Mouse (Mus musculus): ENCODE data around the gene Polr2l. TPM values are rescaled to one million over a fixed set of nuclear protein-coding genes. Genes with fewer than 3 reads are reported as not detected.
A peak's percentile ranks its signal among the peaks of the same experiment; 100 is the strongest.

The Polr2l gene
- polyA plus RNA-seq, 1 experiment, result 70.9 TPM

DNA sequence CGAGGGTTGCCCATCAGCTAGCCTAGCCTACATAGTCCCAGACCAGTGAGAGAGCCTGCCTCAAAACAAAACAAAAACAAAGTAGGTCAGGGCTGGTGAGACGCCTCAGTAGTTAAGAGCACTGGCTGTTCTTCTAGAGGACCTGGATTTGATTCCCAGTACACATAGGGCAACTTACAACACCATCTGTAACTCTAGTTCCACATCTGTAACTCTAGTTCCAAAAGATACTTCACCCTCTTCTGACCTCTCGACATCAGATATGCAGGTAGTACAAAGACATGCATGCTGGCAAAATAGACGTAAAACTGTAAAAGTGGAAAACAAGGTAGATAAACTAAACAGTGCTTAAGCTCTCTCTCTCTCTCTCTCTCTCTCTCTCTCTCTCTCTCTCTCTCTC, 51.1 kb downstream of the Polr2l start:
- Histone ChIP-seq H3K4me3 (ENCODE audit: insufficient read depth, low read depth, low read length) (no peak overlapping the region), H3K27ac (ENCODE audit: insufficient read depth, low read depth, low read length) (no peak overlapping the region), H3K27me3 (replicated peaks; ENCODE audit: control insufficient read depth, insufficient read depth, low read length) (no peaks in the 10 kb centered on the region), H3K36me3 (ENCODE audit: control insufficient read depth, insufficient read depth, low read length) (no peaks in the 10 kb centered on the region), H3K4me1 (ENCODE audit: control insufficient read depth, insufficient read depth, low read length) (no peaks in the 10 kb centered on the region)
- no peak for TF ChIP-seq POLR2A (IDR thresholded peaks at IDR 0.05; ENCODE audit: low read depth, low read length)
- TF ChIP-seq CTCF (conservative IDR thresholded peaks at IDR 0.05; ENCODE audit: insufficient read depth, insufficient read length, low read depth, low read length), result no peak
- DNase-seq, result peak; percentile 33
- WGBS, result 57% methylated on average over 4 of the region's 4 CpGs

Other genes with a start within 250 kb of the Polr2l start
- 15.8 and 19.1 TPM in 2 replicates for gene Phrf1, start 246.3 kb downstream of the Polr2l start, polyA plus RNA-seq (2012; rRNA removed)
- gene Irf7, start 208.7 kb downstream of the Polr2l start, polyA plus RNA-seq (2012; rRNA removed), result 51.6 and 57.5 TPM in 2 replicates
- gene Cdhr5, start 198.3 kb downstream of the Polr2l start, polyA plus RNA-seq (2012; rRNA removed), result 129 and 145 TPM in 2 replicates
- gene Sct, start 196.0 kb downstream of the Polr2l start, polyA plus RNA-seq (2012; rRNA removed), result 2.0 and 2.7 TPM in 2 replicates
- 0.03 TPM in 1 of 2 replicates, not detected in the other for gene Drd4, start 183.1 kb downstream of the Polr2l start, polyA plus RNA-seq (2012; rRNA removed)
- gene Deaf1, start 147.4 kb downstream of the Polr2l start, polyA plus RNA-seq (2012; rRNA removed), result 25.4 and 26.8 TPM in 2 replicates
- 53.7 and 61.4 TPM in 2 replicates for gene Tmem80, start 147.4 kb downstream of the Polr2l start, polyA plus RNA-seq (2012; rRNA removed)
- 245 and 297 TPM in 2 replicates for gene Eps8l2, start 136.3 kb downstream of the Polr2l start, polyA plus RNA-seq (2012; rRNA removed)
- 321 and 366 TPM in 2 replicates for gene Taldo1, start 82.9 kb downstream of the Polr2l start, polyA plus RNA-seq (2012; rRNA removed)
- gene Gatd1, start 61.0 kb downstream of the Polr2l start, polyA plus RNA-seq (2012; rRNA removed), result 51.7 and 58.4 TPM in 2 replicates
- 0.98 and 1.3 TPM in 2 replicates for gene Cend1, start 45.6 kb downstream of the Polr2l start, polyA plus RNA-seq (2012; rRNA removed)
- 45.5 and 51.0 TPM in 2 replicates for gene Slc25a22, start 37.2 kb downstream of the Polr2l start, polyA plus RNA-seq (2012; rRNA removed)
- gene Pidd1, start 31.1 kb downstream of the Polr2l start, polyA plus RNA-seq (2012; rRNA removed), result 4.5 and 5.2 TPM in 2 replicates
- 423 and 734 TPM in 2 replicates for gene Rplp2, start 27.8 kb downstream of the Polr2l start, polyA plus RNA-seq (2012; rRNA removed)
- 350 and 353 TPM in 2 replicates for gene Pnpla2, start 19.9 kb downstream of the Polr2l start, polyA plus RNA-seq (2012; rRNA removed)
- 15.3 and 22.2 TPM in 2 replicates for gene Cracr2b, start 14.0 kb downstream of the Polr2l start, polyA plus RNA-seq (2012; rRNA removed)
- gene Cd151, start 7.7 kb downstream of the Polr2l start, polyA plus RNA-seq (2012; rRNA removed), result 274 and 343 TPM in 2 replicates
- gene Tspan4, start 108 bp upstream of the Polr2l start, polyA plus RNA-seq (2012; rRNA removed), result 143 and 162 TPM in 2 replicates
- 34.4 and 35.6 TPM in 2 replicates for gene Chid1, start 64.7 kb upstream of the Polr2l start, polyA plus RNA-seq (2012; rRNA removed)
- 94.8 and 95.4 TPM in 2 replicates for gene Ap2a2, start 87.0 kb upstream of the Polr2l start, polyA plus RNA-seq (2012; rRNA removed)
- 0.01 and 0.02 TPM in 2 replicates for gene Muc6, start 180.2 kb upstream of the Polr2l start, polyA plus RNA-seq (2012; rRNA removed)
- 0.24 and 0.39 TPM in 2 replicates for gene Muc2, start 215.2 kb upstream of the Polr2l start, polyA plus RNA-seq (2012; rRNA removed)

Measured in kidney, adult 2 months (tissue).